Mouse (Mus musculus) natural killer cell, adult 2 months (primary cell): ENCODE results near the gene Smap2.
"Not testable (repeated sequence)": the region's sequence is repeated elsewhere in the genome, so short reads cannot be mapped to it uniquely, and the experiment has no call there.

ENCODE experiments used
- DNase-seq, 2 experiments: peaks; one replicate each; pipeline ENCODE4 v3.0.0; 2022; ENCODE audit warnings: low spot score in 2 of 2

Gene Smap2

DNA sequence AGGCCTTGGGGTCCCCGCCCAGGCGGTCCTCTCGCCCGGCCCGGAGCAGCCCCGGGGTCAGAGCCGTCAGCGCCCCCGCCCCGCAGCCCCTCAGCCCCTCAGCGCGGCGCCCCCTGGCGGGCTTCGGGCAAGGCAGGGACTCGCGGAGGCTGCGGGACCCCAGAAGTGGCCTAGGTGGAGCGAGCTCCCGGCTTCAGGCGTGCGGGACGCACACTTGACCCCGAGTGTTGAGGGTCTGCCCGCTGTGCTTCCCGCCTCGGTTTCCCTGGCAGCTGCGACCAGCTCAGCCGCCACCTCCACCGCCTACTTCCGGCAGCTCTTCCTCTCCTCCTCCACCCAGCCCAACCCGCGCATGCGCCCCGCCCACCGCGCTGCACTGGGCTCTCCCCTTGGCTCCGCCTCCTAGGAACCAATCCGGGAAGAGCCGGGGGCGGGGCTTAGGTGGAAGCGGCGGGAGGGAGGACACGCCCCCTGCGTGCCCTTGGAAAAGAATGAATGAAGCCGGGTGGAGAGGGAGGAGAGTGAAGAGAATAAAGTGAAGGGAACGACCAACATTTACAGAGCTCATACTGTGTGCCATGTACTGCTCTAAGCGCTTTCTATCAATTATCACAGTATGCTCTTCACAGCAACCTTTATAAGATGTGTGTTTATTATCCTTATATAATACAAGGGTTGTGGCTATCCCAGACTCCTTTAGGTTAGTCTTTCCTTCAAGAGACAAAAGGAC lies at the start of gene Smap2:
TSS of gene Smap2 (minus strand) at position 320 of the 730 bp plus-strand sequence.
- peak; percentile 89 to 92 for DNase-seq

DNA sequence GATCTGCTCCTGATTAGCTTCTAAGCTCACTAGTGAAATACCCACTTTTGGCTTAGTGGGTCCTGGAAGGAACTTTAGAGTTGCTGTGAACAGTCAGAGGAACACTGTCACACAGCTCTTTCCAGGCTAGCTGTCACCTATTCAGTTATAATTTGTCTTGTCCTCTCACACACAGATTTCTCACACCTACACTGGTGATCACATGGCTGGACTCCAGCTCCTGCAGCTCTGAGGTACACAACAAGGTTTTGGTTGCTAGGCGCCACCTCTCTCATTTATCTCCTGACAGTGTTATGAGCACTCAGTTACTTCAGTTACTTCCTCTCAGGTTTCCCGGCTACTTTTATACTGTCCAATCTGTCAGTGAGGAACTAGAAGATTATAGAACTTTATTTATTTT lies 48.3 kb upstream of the Smap2 start:
- DNase-seq: no peak

DNA sequence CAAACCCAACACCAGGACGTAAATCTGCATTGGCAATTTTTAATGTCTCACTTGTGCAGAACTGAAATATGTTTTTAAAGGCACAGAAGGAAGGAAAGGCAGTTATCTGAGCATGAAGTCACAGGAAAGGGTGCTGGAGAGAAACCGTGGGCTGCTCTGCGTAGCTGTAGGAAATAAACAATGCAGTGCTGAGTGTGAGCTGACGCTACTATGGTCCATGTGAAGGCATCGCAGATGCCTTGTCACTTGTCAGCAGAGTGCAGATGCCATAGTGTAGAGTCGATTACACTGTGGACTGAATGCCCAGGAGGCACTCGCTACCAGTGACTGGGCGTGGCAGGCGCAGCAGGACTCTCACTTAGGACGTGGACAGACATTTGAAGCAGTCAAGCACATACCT lies 42.2 kb upstream of the Smap2 start:
- DNase-seq: not testable (repeated sequence)

DNA sequence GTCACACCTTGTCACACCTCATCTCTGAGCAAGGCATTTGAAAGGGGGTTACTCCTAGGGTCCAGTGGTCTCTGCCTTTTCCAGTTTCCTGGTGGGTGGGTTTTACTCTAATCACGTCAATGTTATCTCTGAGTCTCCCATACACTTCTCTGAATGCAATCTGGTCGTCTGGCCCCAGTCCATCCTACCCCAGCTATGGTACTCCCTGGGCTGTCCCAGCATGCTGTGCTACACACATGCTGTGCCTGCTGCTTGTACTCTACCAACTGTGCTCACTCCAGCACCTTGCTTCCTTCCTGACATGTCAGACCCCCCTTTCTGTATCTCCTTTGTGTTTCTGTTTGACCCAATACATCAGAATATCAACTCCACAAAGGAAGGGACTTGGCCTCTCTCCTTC lies 40.0 kb upstream of the Smap2 start:
- no peak for DNase-seq

DNA sequence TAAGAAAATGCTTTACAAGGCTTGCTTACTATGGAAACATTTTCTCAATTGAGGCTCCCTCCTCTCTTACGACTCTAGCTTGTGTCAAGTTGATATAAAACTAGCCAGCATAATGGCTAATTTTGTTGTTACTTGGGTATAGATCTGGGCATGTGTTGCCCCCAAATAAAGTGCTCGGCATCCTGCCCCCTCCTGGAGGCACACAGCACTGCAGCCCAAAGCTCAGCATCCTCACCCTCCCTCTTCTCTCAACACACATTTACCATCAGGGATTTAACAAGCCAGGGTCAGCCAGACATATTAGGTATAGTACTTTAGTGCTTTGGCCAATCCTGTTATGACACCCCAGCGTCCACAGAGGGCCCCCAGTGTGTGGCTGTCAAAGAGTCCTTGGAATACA lies 39.3 kb upstream of the Smap2 start:
- peak; percentile 11 to 12 for DNase-seq

DNA sequence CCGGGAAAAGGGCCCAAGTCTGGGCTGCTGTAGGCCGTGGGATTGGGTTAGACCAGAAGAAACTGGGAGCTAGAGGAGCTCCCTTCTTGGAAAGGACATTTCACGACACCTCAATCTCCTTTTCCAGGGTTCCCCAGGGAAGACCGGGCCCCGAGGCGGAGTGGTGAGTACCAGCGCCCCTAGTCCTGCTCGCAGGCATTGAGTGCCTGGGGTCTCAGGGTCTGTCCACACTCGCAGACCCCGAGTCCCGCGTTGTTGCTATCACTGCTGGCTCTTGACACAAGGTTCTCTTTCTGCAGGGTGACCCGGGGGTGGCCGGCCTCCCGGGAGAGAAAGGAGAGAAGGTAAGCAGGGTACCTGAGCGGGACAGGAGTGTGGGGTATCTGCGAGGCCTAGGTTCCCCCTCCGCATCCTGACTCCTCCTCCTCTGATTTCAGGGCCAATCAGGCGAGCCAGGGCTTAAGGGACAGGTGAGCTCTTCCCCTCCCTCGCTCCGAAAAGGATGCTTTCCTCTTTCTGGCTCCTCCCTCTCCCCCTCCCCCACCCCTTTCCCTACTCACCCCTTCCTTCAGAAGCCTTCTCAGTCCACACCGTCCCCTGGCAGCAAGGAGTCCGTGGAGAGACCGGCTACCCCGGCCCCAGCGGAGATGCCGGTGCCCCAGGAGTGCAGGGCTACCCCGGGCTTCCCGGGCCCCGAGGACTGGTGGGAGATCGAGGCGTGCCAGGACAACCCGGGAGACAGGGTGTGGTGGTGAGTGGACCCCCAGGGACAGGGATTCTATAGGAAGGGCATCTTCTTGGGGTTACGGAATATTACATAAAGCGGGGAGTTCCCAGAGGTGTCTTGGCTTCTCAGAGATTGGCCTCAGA lies 35.6 kb upstream of the Smap2 start:
- DNase-seq: no peak

DNA sequence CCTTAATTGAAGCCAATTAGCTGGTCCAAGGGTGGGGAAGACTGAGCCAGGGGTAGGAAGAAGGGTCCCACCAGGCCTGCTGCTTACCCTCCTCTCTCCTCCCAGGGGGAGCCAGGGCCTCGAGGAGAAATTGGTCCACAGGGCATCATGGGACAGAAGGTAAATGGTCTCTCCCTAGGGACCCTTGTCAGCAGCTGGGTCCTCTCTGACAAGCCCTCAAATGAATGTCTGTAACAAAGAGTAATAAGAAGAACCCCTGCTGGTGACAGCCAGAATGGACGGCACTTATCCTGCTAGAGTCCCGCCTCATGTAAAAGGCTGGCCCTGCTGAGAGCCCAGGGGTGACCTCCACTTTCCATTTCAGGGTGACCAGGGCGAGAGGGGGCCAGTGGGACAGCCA lies 34.8 kb upstream of the Smap2 start:
- DNase-seq: no peak

DNA sequence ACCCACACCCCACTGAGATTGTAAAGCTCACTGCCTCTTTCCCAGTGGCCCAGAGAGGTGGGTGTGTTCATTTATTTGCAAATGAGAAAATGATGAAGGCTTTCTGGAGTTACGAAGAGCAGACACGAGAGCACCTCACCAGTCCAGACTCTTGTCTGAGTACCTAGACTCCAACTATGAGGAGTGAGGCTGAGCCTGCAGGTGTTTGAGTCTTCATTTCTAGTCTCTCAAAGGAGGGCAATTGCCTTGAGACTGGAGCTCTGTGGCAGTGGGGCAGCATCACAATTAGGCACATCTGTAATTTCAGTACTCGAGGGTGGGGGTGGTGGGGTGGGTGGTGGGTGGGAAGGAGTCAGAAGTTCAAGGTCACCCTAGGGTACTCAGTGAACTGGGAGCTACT lies 25.9 kb upstream of the Smap2 start:
- DNase-seq: no peak

DNA sequence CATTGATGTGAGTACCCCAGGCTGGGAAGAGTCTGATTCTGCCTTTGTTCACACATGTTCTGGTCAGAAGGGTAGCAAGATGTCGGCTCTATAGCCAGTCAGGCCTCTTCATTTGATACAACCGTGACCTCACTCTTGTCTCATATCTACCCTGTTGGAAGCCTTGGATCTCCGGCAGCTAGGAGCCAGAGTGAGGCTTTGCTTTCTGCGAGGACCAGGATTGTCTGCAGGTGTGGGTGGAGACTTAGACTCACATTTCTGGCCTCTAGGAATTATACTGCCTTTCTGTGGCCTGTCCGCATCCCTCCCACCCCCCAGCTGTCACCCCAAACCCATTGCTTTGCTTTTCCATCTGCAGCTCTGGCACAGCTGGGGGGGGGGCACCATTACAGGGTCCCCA lies 25.4 kb upstream of the Smap2 start:
- DNase-seq: no peak

DNA sequence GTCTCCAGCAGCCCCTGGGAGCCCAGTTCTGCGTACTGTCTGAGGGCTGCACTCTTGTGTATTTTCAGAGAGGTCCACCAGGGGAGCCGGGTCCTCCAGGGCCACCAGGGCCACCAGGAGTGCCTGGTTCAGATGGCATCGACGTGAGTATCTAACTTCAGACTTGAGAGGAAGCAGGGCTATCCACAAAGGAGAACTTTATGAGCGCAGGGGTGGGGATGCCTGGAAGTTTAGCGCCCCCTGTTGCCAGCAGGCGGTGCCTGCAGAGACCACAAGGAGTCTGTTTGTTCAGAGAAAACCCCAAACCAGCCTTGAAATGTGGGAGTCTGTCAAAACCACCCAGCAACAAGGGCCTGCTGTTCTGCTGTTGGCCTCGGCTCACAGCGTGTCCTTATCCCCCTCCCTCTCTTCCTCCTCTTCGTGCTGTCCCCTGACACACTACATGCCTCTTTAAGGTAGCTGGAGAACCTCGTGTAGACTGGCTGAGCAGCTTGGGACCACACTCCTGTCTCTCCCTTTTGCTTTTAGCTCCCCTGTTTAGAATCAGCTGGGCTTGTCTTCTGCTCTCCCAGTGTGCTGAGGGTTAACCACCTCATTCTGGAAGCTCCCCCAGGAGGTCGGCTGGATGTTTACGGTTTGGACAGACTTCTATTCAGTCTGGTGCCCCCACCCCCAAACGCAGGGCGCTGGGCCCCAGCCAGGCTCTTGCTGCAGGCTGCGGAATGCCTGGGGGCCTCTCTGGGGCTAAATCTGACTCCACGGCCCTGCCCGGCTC lies 24.0 kb upstream of the Smap2 start:
- peak; percentile 48 to 71 for DNase-seq

DNA sequence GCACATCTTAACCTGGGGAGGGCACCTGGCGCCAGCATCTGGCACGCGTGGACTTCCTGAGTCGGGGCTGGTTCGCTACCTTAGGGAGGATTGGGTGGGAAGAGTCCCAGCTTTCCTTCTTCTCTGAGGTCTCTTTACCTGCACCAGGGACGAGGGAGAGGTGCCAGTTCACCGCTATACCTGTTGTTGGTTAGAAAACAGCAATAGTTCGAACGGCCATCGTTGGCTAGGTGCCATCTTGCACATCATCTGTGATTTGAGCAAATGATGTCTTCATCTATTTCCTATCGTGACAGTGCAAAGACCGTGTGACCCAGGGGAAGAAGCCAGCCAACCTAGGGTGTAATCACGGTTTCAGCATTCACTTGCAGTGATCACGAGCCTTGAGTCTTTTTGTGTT lies 23.3 kb upstream of the Smap2 start:
- no peak for DNase-seq

DNA sequence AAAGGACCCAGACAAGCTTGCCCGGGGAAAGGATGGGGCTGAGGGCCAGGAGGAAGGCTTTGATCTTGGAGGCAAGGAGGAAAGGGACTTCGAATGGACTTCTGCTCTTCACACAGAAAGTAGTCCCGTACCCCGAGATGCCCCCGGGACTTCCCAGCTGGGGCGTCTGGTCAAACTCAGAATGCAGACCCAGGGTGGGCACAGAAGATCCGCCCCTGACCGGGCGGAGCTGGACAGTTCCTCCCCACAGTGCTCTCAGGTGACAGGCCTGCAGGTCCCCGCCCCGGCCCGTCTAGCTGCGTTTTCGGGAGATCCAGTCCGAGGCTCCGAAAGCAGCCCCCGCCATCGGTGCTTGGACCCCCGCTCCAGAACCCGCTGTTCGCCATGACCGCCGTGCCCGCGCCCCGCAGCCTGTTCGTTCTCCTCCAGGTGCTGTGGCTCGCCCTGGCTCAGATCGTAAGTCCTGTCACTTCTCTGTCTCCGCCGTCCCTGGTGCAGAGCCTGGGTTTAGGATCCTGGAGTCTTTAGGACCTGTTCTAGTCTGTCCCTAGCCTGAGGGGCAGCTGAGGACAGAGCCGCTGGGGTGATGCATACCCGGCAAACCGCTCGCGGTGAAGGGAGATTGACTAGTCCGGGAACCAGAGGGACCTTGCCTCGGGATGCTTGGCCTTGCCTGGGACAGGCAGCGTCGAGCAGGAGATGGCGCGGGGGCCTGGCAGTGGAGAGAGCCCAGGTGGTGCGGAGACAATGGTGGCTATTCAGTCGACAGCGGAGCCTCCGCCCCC lies 22.5 kb upstream of the Smap2 start, which contains the start of gene Col9a2:
TSS of gene Col9a2 (plus strand) at position 55 of the 785 bp plus-strand sequence.
- DNase-seq: no peak

DNA sequence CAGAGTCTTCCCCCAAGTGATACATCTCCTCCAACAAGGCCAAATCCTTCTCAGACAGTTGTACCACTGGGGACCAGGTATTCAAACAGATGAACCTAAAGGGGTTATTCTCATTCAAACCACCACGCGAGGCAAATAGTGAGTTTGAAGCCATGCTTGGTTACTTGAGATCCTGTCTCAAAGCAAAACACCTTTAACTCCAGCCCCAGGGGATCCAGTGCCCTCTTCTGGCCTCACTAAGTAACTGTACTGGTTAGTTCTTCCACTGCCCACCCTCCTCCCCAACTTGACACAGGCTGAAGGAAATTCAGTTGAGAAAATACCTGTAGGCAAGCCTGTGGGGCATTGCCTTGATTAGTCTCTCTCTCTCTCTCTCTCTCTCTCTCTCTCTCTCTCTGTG lies 16.0 kb upstream of the Smap2 start:
- peak in 1 of 2 experiments; percentile 33 for DNase-seq

DNA sequence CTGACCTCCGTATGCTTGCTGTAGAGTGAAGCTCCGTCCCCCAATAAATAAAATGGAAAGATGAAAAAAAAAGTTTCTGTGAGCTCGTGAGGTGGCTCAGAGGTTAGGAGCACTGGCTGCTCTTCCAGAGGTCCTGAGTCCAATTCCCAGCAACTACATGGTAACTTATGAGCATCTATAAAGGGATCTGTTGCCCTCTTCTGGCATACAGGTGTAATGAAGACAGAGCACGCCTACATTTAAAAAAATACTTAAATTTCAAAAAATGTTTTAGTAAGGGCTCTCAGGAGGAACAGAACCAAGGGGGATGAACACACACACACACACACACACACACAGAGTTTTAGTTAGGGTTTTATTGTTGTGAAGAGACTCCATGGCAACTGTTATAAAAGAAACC lies 14.4 kb upstream of the Smap2 start:
- DNase-seq: no peak

DNA sequence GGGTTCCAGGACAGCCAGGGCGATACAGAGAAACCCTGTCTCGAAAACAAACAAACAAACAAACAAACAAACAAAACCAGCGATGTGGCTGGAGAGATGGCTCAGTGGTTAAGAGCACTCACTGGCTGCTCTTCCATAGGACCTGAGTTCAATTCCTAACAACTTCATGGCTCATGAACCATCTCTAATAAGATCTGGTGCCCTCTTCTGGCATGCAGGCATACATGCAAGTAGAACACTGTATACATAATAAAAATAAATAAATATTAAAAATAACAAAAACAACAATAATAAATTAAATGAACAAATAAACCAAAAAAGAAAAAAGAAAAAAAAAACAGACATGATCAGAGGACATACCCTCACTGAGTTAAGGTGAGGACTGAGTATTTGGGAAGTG lies 12.6 kb upstream of the Smap2 start:
- DNase-seq: no peak

DNA sequence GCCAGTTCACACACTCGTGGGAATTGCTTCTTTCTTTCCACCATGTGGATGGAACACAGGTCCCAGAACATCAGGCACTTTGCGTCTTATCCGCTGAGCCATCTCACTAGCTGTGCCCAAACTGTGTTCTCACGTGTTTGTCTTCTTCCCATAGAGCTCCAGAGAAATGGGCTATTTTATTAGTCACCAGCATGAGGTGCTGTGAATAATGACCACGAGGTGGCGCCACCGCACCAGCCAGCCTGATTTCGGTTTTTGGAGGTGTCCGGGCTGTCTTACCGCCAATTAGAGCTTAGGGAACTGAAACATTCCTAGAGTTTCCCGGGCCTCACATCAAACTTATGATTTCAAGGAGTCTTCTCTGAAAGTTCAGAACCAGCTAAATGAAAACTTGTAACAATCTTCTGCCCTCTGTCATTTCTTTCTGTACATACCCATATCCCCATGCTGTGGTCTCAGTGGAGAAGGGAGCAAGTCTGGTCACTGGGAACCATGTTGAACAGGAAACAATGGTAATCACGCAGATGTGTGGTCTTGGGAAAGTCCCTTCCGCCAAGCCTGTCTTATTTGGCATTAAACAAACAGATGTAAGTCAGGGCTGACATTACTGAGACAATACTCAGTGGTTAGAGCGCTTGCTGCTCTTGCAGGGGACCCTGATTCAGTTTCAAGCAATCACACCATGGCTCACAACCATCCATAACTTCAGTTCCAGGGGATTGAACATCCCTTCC lies 11.8 kb upstream of the Smap2 start:
- peak; percentile 38 to 64 for DNase-seq

DNA sequence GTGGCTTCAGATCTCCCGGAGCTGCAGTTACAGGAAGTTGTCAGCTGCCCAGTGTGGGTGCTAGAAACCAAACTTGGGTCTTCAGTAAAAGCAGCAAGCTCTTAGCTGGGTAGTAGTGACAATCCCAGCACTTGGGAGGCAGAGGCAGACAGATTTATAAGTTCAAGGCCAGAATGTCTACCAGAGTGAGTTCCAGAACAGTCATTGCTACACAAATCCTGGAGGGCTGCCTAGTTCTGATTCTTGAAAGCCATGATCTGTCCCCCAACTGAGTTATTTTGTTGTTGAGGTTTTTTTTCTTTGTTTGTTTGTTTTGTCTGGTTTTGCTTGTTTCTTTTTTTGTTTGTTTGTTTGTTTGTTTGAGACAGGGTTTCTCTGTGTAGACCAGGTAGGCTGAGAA lies 11.1 kb upstream of the Smap2 start:
- no peak for DNase-seq

DNA sequence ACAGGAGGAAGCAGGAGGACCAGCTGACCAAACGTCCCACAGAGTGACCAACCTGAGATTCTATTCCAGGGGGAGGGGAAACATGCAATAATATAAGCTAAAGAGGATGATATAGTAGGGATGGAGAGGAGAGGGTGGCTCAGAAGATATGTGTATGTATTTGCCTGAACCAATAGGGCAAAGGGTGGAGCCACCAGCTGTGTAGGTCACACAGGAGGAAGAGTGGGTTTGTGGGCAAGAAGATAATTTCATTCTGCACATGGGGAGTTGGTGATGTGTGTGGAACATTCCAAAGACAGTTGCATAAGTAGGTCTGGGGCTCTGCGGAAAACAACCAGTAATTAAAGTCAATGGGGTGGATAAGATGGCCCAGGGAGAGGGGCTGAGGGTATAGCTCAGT lies 8.6 kb upstream of the Smap2 start:
- DNase-seq: no peak

DNA sequence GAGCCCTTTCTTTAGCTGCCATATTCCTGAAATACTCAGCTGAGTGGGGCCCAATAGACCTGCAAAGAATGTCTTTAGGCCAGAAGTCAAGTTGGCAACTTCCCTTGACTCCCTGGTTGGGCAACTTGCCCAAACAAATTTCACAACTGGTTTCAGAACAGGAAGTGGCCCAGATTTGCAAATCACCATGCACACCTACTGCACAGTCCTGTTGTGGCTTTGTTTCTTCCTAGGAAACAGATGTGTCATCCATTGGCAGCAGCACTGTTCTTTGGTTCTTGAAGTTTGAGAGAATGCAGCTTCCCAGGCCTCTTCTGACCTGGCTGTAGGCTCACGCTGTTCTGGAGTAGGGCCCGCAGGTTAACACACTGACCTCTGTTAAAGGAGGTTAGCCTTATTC lies 6.9 kb upstream of the Smap2 start:
- DNase-seq: peak; percentile 58 to 60

DNA sequence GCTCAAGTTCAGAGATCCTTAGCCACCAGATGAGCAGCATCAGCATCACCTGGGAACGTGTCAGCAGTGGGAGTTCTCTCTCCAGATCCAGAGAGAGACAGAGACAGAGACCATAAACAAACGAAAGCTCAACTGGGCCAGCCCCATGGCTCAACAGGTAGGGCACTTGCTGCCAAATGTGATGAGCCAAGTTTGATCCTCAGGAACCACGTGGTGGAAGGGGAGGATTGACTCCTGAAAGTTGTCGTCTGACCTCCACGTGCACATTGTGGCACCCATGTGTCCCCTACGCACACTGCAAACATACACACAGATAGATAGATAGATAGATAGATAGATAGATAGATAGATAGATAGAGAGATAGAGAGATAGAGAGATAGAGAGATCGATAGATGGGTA lies 6.4 kb upstream of the Smap2 start:
- DNase-seq: no peak

DNA sequence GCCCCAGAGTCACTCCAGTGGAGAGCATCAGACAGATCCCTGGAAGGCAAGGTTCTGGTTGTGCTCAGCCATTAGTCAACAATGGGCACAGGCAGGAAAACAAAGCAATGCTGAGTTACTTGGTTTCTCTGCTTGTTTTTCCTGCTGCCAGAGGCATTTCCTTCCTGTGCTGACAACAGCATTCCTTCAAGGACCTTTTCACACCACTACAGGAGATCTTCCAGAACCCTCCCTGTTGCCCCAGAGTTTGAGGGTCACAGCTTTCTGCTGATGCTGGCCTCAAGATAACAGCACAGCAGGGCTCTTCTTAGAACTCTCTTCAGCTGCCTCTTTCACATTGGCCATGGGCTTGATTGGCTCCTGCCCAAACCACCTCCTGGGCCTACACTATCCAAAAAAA lies 4.9 kb upstream of the Smap2 start:
- DNase-seq: no peak
